Mouse (Mus musculus): ENCODE results near the gene Ceacam1. TPM values are rescaled to one million over a fixed set of nuclear protein-coding genes. Genes with fewer than 3 reads are reported as not detected.
"Not testable (repeated sequence)": the region's sequence is repeated elsewhere in the genome, so short reads cannot be mapped to it uniquely, and the experiment has no call there.

Ceacam1 gene
- polyA plus RNA-seq, 1 experiment from 2014 or later: 92.6 TPM

DNA sequence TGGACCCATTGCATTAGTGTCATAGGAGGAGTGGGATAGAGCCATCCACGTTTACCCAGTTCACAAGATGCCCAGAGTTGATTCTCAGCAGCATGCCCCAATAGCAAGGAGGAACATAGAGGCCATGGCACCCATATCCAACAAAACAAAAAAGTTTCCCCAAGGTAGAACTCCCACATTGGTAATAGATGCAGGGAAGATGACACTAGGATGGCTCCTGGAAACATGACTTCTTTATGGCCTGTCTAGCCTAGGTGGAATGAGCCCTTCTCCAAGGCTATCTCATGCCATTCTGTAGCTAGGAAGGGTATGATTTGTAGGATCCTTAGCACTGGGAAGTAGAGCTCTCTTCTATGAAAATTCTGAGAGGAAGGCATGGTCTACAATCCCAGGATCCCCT is 12.4 kb downstream of the Ceacam1 start:
- Histone ChIP-seq H3K4me2 (replicated peaks; ENCODE audit: low read depth) (no peak overlapping the region), H3K4me1 (replicated peaks; ENCODE audit: control insufficient read depth, insufficient read depth, low read length) (no peaks in the 10 kb centered on the region), H3K4me3 (ENCODE audit: low read depth, low read length) (no peak overlapping the region), H3K9ac (ENCODE audit: low read depth, low read length) (no peak overlapping the region), H3K36me3 (ENCODE audit: control insufficient read depth, insufficient read depth) (peaks cover 12% of the 10 kb centered on the region; the same call in 1 of the 2 replicates), H3K27me3 (replicated peaks; ENCODE audit: control insufficient read depth, insufficient read depth, low read length) (no peaks in the 10 kb centered on the region), H3K27ac (ENCODE audit: low read depth, low read length) (no peak overlapping the region), H3K9me3 (ENCODE audit: control insufficient read depth) (no peaks in the 10 kb centered on the region)
- 85% methylated on average over 1 of the region's 1 CpGs for WGBS
- TF ChIP-seq CTCF (IDR thresholded peaks at IDR 0.05; ENCODE audit: low read depth): no peak
- no peak for ATAC-seq

DNA sequence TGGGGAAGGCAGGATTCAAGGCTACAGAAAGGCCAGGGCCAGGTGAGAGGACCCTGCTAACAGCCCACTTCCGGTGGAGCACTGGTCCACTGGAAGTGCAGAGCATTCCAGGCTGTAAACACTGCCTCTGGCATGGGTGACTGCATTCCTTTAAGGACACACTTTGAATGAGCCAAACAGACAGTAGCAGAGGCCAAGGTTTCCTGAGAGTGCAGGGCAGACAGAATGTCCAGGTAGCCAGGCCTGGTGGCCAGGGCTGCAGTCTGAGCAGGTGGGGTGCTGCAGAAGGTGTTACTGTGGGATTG is 15.4 kb downstream of the Ceacam1 start:
- no CpG with 5 or more reads among the region's 1 CpGs for WGBS
- not testable (repeated sequence) for ATAC-seq

DNA sequence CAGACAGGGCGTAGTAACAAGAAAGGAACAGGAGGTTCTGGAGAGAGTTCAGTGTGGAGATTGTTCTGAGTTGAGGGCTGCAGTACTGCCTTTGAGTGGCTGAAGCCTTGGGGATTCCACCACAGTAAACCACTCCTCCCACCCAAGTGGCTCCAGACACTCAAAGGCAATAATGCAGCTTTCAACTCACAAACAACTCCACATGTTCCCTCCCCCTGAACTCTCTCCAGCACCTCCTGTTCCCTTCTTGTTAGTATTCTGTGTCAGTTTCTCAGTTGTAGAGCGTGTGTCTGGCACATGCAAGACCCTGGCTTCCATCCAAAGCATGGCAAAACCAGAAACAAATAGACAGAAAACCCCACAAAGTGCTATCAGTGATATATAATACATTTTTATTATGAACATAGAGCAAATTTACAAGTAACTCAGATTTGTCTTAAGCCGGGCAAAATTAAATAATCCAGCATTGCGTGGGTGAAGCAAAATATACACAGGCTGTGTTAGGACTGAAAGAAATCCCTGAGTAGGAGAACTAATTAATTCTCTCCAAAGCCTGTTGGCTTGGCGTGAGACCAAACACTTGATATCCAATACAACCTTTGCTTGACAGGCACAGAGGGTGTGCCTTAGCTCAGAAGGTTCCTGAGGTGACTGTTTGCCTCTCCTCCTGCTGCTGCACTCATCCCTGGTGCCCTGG is 15.9 kb downstream of the Ceacam1 start:
- not testable (repeated sequence) for H3K27ac ChIP-seq (ENCODE audit: low read depth, low read length); H3K9me3 ChIP-seq (ENCODE audit: control insufficient read depth); H3K27me3 ChIP-seq (replicated peaks; ENCODE audit: control insufficient read depth, insufficient read depth, low read length); H3K4me2 ChIP-seq (replicated peaks; ENCODE audit: low read depth); H3K4me1 ChIP-seq (replicated peaks; ENCODE audit: control insufficient read depth, insufficient read depth, low read length); H3K4me3 ChIP-seq (ENCODE audit: low read depth, low read length); H3K9ac ChIP-seq (ENCODE audit: low read depth, low read length); ATAC-seq
- H3K36me3 ChIP-seq (ENCODE audit: control insufficient read depth, insufficient read depth): peaks cover 12% of the 10 kb centered on the region; the same call in 1 of the 2 replicates
- 69% methylated on average over 4 of the region's 5 CpGs for WGBS

More for the DNA sequence above, 15.4 kb downstream of the Ceacam1 start:
- H3K27me3 ChIP-seq (replicated peaks; ENCODE audit: control insufficient read depth, insufficient read depth, low read length); H3K4me1 ChIP-seq (replicated peaks; ENCODE audit: control insufficient read depth, insufficient read depth, low read length); H3K4me3 ChIP-seq (ENCODE audit: low read depth, low read length); H3K27ac ChIP-seq (ENCODE audit: low read depth, low read length); H3K4me2 ChIP-seq (replicated peaks; ENCODE audit: low read depth); H3K9ac ChIP-seq (ENCODE audit: low read depth, low read length); H3K9me3 ChIP-seq (ENCODE audit: control insufficient read depth): not testable (repeated sequence)
- peaks cover 12% of the 10 kb centered on the region; the same call in 1 of the 2 replicates for H3K36me3 ChIP-seq (ENCODE audit: control insufficient read depth, insufficient read depth)

DNA sequence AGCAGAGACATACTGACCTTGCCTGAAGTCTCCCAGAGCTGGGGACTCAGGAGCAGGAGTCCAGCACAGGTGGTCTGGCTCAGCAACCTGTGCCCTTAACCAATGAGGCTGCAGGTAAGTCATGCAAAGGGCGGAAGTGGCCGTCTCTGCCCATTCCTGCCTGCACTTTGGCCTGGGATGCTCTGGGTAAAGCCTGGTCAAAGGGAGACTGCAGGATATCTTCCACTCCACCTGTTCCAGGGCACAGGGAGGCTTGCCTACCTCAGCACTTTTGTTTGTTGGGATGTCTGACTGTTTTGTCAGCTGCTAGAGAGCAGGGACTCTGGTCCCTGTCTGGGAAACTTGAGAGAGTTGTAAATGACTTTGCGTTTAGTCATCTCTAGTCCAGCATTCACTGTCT is 25.3 kb downstream of the Ceacam1 start:
- WGBS: 45% methylated on average over 3 of the region's 3 CpGs
- no peaks in the 10 kb centered on the region for H3K27me3 ChIP-seq (replicated peaks; ENCODE audit: control insufficient read depth, insufficient read depth, low read length)
- no peak for TF ChIP-seq CTCF (IDR thresholded peaks at IDR 0.05; ENCODE audit: low read depth)
- H3K4me2 ChIP-seq (replicated peaks; ENCODE audit: low read depth): no peak overlapping the region
- H3K36me3 ChIP-seq (ENCODE audit: control insufficient read depth, insufficient read depth): no peaks in the 10 kb centered on the region
- H3K9me3 ChIP-seq (ENCODE audit: control insufficient read depth): no peaks in the 10 kb centered on the region
- no peak overlapping the region for H3K4me3 ChIP-seq (ENCODE audit: low read depth, low read length)
- no peak overlapping the region for H3K9ac ChIP-seq (ENCODE audit: low read depth, low read length)
- peak; percentile 76 for ATAC-seq
- H3K4me1 ChIP-seq (replicated peaks; ENCODE audit: control insufficient read depth, insufficient read depth, low read length): 0 out of 2 replicates have a peak, but pooled peaks cover 3% of the 10 kb centered on the region
- H3K27ac ChIP-seq (ENCODE audit: low read depth, low read length): no peak overlapping the region

DNA sequence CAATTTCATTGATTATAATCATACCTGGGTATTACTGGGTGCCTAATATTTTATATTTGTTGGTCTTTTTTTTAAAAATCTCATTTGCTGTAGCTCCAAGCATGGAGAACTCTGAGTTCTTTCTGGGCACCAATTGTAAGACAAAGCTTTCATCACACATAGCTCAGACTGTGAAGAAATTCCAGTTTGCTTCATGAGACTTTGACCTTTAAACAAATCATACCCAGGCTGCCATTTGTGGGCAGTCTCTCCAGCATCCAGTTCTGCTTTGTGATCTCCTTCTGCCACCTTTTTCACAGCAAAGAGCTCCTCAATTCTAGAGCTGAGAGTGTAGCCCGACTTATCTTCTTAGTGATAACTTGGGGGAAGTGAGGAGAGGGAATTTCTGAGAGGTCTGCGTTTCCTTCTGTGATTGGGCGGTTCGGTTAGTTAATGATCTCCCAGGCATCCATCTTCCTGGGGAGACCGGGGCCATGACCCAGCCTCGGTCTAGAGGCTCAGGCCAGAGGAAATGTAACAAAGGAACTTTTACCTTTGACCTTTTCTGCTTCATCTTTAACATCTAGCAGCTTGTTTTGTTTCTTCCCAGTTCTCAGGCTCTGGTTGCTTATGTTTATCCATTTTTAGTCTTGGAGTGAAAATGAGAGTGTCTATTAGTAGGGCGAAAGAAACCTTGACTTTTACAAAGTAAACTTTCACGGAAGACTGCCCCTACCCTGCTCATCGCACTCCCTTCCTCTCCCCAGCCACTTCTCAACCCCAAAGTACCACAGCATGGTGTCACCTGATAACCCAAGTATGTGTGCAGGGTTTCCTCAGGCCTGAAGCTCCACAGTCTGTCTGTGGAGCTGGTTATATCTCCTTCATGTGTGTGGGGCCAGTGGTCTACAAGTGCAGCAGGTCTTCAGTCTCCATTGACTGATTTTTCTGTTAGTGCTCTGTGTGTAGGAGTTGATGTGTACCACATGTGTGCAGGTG is 27.2 kb downstream of the Ceacam1 start:
- H3K27me3 ChIP-seq (replicated peaks; ENCODE audit: control insufficient read depth, insufficient read depth, low read length): no peaks in the 10 kb centered on the region
- WGBS: 27% methylated on average over 9 of the region's 9 CpGs
- H3K4me3 ChIP-seq (ENCODE audit: low read depth, low read length): no peak overlapping the region
- H3K36me3 ChIP-seq (ENCODE audit: control insufficient read depth, insufficient read depth): no peaks in the 10 kb centered on the region
- H3K4me2 ChIP-seq (replicated peaks; ENCODE audit: low read depth): peak overlapping the region; percentile 44; the same call in 1 of the 2 replicates
- peak overlapping the region; percentile 51 for H3K27ac ChIP-seq (ENCODE audit: low read depth, low read length)
- no peak overlapping the region for H3K9ac ChIP-seq (ENCODE audit: low read depth, low read length)
- ATAC-seq: peak; percentile 68
- no peak for TF ChIP-seq CTCF (IDR thresholded peaks at IDR 0.05; ENCODE audit: low read depth)
- no peaks in the 10 kb centered on the region for H3K9me3 ChIP-seq (ENCODE audit: control insufficient read depth)
- 0 out of 2 replicates have a peak, but pooled peaks cover 3% of the 10 kb centered on the region for H3K4me1 ChIP-seq (replicated peaks; ENCODE audit: control insufficient read depth, insufficient read depth, low read length)

DNA sequence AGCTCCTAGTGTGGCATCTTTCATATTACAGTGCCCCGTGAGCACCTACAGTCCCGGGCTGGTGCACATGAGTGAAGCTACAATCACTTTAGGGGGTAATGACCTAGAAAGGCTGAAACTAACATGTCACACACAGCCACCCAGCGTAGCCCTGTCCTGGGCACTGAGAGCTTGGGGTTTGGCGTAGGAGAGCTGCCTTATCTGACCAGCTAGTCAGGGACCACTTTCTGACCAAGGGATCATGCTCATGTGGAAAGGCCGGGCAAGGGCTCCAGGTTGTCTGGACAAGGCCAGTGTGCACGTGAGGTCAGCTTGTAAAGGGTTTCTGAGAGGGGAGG is 36.6 kb downstream of the Ceacam1 start:
- no peak for ATAC-seq
- Histone ChIP-seq H3K9me3 (ENCODE audit: control insufficient read depth) (no peaks in the 10 kb centered on the region), H3K27ac (ENCODE audit: low read depth, low read length) (no peak overlapping the region), H3K4me3 (ENCODE audit: low read depth, low read length) (no peak overlapping the region), H3K4me2 (replicated peaks; ENCODE audit: low read depth) (no peak overlapping the region), H3K4me1 (replicated peaks; ENCODE audit: control insufficient read depth, insufficient read depth, low read length) (no peaks in the 10 kb centered on the region; the same call in 1 of the 2 replicates), H3K36me3 (ENCODE audit: control insufficient read depth, insufficient read depth) (no peaks in the 10 kb centered on the region), H3K27me3 (replicated peaks; ENCODE audit: control insufficient read depth, insufficient read depth, low read length) (no peaks in the 10 kb centered on the region), H3K9ac (ENCODE audit: low read depth, low read length) (no peak overlapping the region)
- 84% methylated on average over 6 of the region's 6 CpGs for WGBS
- no peak for TF ChIP-seq CTCF (IDR thresholded peaks at IDR 0.05; ENCODE audit: low read depth)
